Mouse (Mus musculus) retina, adult 2 months (tissue): ENCODE measurements at regions not wholly inside any gene's neighbourhood (a gene's known extent, or its start where the extent isn't known, plus 50 kb on each side); places are given as distances from the start of the nearest gene placed in this dataset.

Source experiments
- DNase-seq: peaks from one replicate; pipeline ENCODE4 v3.0.0-alpha.2; 2012; ENCODE audit warnings: low read depth, low spot score

GRCm38 (mm10) chr8:79587258-79587657, 52.2 kb upstream of the Otud4 start:
- no peak for DNase-seq

DNA sequence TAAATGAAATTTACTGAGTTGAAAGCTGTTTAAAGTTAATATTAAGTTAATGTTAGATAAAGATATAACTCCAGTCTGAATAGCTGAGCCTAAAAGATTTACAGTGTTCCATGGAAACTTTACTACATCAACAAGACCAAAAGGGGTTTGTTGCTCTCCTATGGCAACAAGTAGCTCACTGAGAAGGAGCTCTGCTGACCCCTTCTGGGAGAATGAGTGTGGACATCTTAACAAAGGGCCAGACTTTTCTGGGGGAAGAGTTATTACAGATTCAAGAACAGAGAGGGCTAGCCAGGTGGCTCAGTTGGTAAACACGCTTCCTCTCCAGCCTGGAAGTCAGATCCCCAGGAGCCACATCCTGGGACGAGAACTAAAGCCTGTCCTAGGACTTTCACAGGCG, 54.5 kb upstream of the Otud4 start:
- DNase-seq = peak; percentile 29

GRCm38 (mm10) chr8:79583326-79583725, 56.1 kb upstream of the Otud4 start:
- DNase-seq = no peak

GRCm38 (mm10) chr8:79582195-79582594, 57.2 kb upstream of the Otud4 start:
- DNase-seq = no peak

- DNase-seq = no peak
These were observed 63.3 kb upstream of the Otud4 start for GRCm38 (mm10) chr8:79576086-79576485.

DNA sequence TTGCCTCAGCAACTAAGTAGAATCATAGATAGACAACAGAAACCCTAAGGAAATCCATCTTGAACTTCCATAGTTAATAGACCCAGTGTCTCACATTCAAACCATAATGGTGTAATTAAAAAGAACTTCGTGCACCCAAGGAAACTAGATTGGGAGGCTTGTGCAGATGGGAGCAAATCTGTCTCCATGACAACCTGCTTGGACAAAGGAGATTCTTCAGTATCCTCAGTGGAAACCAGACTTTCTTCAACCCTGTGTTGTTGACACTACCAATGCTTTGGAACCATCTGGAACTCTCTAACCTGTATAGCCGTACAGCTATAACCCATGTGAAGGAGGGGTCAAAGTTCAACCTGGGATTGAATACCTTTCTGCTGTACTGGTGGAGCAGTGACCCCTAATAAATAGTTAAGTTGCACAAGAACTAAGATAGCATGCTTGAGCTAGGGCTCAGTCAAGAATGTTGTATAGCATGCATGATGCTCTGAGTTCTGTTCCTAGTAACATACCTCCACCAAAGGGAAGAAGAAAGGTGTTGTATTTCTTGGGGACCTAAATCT, 64.2 kb upstream of the Otud4 start:
- DNase-seq = no peak

DNA sequence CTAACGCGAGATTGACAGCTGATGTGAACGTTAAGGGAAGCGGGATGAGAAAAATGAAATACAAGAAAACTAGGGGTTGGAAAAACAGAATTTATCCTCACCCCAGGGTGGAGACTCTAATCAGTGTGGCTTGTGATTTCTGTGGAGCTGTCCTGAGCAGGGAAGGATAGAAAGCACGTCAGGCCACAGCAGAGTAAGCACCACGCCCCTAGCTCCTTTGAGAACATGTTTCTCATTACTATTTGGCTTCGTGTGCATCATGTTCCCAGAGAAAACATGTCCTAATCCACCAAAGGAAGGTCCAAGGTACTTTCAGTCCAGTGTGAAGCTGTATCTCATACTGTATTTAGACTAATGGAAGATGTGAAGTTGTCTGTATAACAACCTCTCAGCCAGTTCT, 65.9 kb upstream of the Otud4 start:
- no peak for DNase-seq

DNA sequence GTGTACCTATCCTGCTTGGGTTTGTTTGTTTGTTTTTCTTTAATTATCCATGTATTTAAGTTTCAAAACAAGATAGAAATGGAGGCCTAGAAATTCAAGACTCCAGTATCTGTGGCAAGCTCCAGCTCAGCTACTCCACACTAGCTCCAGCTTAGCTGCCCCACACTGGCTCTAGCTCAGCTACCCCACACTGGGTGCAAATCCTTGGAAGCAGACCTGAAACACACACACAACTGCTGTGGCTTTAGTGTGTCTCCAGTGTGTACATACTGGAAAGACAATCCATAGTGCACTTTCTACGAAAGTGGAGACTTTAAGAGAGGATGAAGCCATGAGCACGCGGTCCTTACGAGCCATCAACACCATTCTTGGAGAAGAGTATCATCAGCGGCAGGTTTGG, 66.9 kb upstream of the Otud4 start:
- DNase-seq = no peak

- DNase-seq = no peak
These were observed 76.3 kb upstream of the Otud4 start for GRCm38 (mm10) chr8:79563101-79563500.

DNA sequence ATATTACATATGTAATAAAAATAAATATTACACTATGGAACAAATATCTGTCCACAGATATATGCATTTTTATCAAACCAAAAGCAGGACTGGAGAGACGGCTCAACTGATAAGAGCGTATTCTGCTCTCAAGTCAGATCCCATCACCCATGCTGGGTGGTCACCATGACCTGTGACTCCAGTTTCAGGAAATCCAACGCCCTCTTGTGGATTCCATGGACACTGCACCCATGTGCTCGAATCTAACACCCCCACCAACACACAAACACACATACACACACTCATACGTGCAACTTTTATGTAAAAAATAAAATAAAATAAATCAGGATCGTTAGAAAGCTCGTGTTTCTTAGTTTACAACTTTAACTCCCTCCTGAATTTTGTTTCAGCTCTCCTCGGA, 76.7 kb upstream of the Otud4 start:
- DNase-seq = no peak

GRCm38 (mm10) chr8:79562071-79562581, 77.3 kb upstream of the Otud4 start:
- no peak for DNase-seq

DNA sequence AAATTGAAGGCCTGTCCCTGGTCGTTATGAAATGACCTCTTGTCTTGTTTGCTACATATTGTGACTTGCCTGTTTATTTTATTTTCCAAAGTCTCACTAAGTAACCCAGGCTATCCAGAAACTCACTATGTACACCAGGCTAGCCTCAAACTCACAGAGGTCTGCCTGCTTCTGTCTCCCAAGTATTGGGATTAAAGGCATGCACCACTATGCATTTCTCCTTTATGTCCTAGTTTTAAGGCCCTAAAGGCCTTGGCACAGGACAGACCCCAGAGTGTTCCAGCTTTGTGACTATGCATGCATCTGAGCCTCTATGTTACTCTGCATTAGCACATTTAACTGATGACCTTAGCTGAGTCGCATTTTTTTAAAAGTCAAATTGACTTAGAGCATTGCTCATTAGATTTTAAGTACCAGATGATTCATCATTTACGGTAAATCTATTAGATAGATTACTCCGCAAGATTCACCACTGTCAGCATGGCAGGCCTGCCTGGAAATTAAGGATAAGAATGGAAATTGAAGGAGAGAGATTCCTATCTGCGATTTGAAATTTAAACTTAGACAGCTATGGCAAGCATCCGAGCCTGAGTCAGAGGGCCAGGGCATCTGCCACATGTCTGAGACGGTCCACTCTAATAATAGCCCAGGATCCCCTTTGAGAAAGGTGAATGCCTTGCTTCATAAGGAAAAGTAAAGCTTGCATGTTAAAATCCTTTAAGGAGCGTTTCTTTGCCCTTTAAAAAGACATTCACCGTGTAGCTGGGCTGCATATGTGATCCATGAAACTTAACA, 78.0 kb upstream of the Otud4 start:
- DNase-seq = no peak

DNA sequence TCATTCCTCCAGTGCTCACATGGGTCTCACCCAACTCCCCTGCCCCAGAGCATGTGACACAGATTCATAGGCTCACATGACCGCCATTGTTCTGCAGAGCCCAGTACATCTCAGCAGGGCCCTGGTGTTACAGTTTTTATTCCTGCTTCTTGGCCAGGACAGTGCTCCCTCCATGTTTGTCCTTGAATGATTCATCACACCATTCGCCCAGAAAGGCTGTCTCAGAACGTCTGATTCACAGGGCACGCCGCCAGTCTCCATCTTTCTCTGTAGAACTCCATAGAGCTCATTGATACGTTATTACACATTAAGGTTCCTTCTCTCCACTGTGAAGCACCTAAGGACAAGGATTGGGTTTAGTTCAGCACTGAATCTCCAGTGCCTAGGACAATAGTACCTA, 79.9 kb upstream of the Otud4 start:
- no peak for DNase-seq

GRCm38 (mm10) chr8:79554311-79554710, 85.1 kb upstream of the Otud4 start:
- DNase-seq = no peak

GRCm38 (mm10) chr8:79550151-79550550, 89.3 kb upstream of the Otud4 start:
- no peak for DNase-seq

DNA sequence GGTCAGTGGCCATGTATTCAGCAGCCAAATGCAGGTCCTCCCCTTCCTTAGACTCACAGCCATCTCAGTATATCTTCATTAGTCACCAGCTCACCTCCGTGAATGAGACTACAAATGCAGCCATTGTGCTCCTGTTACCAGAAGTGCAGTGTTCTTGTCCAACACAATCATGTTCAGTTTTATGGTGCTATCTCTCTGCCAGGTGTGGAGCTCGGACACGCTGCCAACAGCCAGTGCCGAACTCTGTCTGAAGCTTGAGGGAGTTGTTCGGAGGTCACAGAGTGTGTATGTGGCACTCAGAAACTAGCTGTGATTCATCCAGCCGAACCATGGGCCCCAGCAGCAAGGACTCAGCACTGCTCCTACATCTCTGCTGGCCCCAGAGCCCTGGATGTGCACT, 91.3 kb upstream of the Otud4 start:
- no peak for DNase-seq

DNA sequence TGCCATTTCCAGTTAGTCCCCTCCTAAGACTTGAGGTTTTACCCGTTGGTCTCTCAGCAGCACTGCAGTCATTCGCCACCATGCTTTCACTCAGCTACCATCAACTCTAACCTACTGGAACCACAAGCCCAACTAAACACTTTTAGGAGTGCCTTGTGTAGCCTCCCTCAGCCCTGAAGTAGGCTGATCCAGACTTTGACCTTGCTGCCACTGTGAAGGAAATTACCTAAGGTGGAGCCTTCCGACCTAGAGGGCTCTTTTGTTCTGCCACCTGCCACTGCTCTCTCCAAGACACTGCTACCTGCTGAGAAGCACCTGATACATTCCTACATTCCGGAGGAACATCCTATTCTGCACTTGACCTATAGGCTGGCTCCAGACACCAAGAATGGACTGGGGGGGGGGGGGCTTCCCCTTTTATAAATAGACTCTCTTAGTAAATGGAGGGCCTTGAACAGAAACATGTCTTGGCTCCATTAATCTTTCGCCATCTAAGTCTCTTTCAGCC, 93.5 kb upstream of the Otud4 start:
- DNase-seq = no peak

GRCm38 (mm10) chr8:79542461-79542860, 97.0 kb upstream of the Otud4 start:
- DNase-seq = no peak

DNA sequence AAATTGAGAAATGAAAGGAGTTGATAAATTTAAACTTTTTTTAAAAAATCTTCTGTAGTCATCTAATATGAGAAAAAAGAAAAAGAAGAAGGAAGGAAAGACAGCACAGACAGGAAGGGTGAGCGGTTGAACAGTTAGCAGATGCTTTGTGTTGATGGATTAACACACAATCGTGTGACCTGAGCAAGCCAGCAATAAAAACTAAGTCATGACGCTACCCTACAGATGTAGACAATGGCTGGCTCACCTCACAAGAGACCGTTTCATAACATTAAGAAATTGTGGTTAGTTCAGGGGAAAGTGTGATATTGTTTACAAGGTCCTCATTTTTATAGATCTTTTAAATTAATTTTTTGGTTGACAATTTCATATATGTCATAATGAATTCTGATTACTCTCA, 99.4 kb upstream of the Otud4 start:
- no peak for DNase-seq

DNA sequence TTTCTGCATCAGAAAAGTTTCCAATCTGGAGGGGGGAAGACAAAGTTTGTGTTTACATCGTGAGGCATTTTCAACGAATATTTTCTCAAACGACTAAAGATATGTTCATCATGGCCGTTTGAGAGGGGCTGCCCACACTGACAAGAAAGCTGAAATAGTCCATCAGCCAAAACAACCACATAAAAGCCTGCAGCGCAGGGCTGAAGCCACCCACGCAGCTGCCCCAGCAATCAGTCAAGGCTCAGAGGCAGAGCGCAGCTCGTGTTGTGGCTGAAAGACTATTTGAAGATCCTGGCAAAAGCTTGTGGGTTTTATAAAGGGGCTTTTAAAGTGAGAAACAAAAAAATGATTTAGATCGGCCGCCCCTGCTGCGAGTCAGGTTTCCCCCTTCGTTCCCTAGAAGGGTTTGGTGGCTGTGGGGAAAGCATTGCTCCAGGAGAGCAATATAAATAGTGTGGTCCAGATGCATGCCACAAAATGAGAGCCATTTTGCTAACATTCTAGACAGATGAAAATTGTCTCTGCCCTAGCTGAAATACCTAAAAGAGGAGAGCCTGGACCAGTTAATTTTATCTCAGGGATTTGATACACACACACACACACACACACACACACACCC, 105.0 kb upstream of the Otud4 start:
- DNase-seq = no peak

- DNase-seq = no peak
These were observed 109.9 kb upstream of the Otud4 start for GRCm38 (mm10) chr8:79529556-79529955.

DNA sequence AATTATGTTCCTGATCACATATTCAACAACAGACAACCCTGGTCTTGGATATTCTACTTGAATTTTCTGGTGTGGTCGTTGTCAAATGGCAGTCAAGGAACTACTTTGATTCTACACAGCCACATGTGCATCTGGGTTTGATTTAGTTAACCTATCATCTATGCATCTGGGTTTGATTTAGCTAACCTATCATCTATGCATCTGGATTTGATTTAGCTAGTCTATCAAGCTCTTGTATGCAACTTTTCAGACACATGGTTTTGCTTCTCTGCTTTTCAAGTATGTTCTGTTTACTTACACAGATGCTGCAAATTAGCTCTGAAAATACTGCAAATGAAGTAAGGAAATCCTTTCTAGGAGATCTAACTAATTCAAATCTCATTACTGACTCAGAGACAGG, 117.4 kb upstream of the Otud4 start:
- no peak for DNase-seq

DNA sequence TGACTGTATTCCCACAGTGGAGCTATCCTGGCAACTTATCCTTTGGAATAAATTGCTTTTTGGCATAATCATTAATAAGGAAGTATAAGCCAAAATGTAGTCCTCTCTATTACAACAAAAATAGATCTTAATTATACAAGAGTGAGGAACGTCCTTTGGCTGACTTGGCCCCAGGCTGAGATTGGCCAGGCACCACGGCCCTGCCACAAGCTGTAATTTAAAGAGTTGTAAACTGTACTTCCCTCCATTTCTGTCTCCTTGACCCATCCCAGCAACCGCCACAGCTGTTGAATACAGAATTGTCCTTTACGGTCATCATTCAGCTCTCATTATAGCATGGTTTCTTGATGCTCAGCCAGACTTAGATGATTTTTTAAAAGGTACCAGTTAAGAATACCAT, 119.6 kb upstream of the Smad1 start:
- no peak for DNase-seq
